Mouse (Mus musculus) heart, postnatal 0 days (tissue): ENCODE results near the gene Syt9. TPM values are rescaled to one million over a fixed set of nuclear protein-coding genes. Genes with fewer than 3 reads are reported as not detected.

Source experiments
- ATAC-seq: fragments of 200-750 bp; cut with Nextera tagmentation; 2 replicates; pipeline ENCODE4 v1.8.0; 2017; ENCODE audit warnings: low read depth, moderate number of reproducible peaks, moderate library complexity; ENCODE audit not compliant: insufficient read depth
- DNase-seq: peaks from one replicate; pipeline ENCODE4 v3.0.0-alpha.2; 2016; ENCODE audit warnings: low spot score
- H3K27ac ChIP-seq: fragments of 300-500 bp; sonication (generic); 2 replicates; pipeline ENCODE4 v1.5.1; 2014; ENCODE audit warnings: low read depth, mild to moderate bottlenecking
- H3K27me3 ChIP-seq: fragments of 300-500 bp; sonication (generic); 2 replicates; pipeline ENCODE4 v1.6.1; 2014; ENCODE audit warnings: low read length, mixed read lengths; ENCODE audit not compliant: control insufficient read depth, insufficient read depth
- H3K36me3 ChIP-seq: fragments of 300-500 bp; sonication (generic); replicated peaks from 2 replicates; pipeline ENCODE4 v1.6.1; 2014; ENCODE audit warnings: low read length, mixed read lengths; ENCODE audit not compliant: control insufficient read depth, insufficient read depth
- H3K4me1 ChIP-seq: fragments of 300-500 bp; sonication (generic); 2 replicates; pipeline ENCODE4 v1.6.1; 2014; ENCODE audit warnings: antibody characterized with exemption; ENCODE audit not compliant: control insufficient read depth, insufficient read depth
- H3K4me2 ChIP-seq: fragments of 300-500 bp; sonication (generic); 2 replicates; pipeline ENCODE4 v1.6.1; 2014; ENCODE audit warnings: low read depth, mild to moderate bottlenecking, low read length, moderate library complexity
- H3K4me3 ChIP-seq: fragments of 300-500 bp; sonication (generic); 2 replicates; pipeline ENCODE4 v1.5.1; 2014; ENCODE audit warnings: low read depth, low read length
- H3K9ac ChIP-seq: fragments of 300-500 bp; sonication (generic); replicated peaks from 2 replicates; pipeline ENCODE4 v1.6.1; 2014; ENCODE audit warnings: low read depth, low read length, mixed read lengths
- H3K9me3 ChIP-seq: fragments of 300-500 bp; sonication (generic); replicated peaks from 2 replicates; pipeline ENCODE4 v1.6.1; 2016; ENCODE audit warnings: low read length; ENCODE audit not compliant: control insufficient read depth
- CTCF ChIP-seq: IDR thresholded peaks from 2 replicates; pipeline ENCODE4 v1.5.1; 2016; ENCODE audit warnings: antibody characterized with exemption, control low read depth, low read depth
- EP300 ChIP-seq: IDR thresholded peaks from 2 replicates; pipeline ENCODE4 v1.6.1; 2016; ENCODE audit warnings: antibody characterized with exemption, low read depth
- WGBS: fragments of 180-500 bp; shearing (Covaris S2); extraction: QIAGEN DNeasy Blood & Tissue Kit; methylation state at CpG from one replicate; pipeline ENCODE4 v1.1.7; 2014; 5-methylcytosine and 5-hydroxymethylcytosine counted together
- polyA plus RNA-seq: library from polyadenylated mRNA; unstranded; fragments of >200 nt; fragmentation: Nextera tagmentation; extraction: Ambion mirVana; gene quantifications from 2 replicates; pipeline ENCODE4 v1.2.1, GENCODE M21; 2015
- total RNA-seq: library from RNA; depleted of rRNA; stranded (reverse); fragments of >200 nt; gene quantifications from 2 replicates; pipeline ENCODE4 v1.2.3, GENCODE M21; 2014; ENCODE audit warnings: low replicate concordance

Syt9 gene
- total and polyA plus RNA-seq, 2 experiments from 2014 or later, result 0.07 TPM; not detected in 1

DNA sequence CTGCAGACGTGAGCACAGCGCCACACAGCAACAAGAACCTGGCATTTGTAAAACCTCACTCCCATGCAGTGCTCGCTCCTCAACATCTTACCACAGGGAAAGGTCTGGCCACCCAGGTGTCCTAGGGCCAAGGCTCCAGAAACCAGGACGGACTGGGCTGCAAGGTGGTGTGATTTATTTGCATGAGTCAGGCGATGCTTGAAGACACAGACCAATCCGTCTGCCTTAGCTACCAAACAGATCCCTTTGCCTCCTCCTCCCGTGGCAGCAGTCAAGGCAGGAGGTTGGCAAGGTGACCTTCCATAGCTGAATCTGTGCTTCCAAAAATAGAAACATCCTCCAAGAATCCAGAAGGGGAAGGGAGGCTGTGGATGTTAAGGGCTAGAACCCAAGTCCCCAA is 130.1 kb downstream of the Syt9 start:
- H3K4me2 ChIP-seq, result no peak overlapping the region
- H3K9ac ChIP-seq, result no peak overlapping the region
- TF ChIP-seq EP300 (no peak), CTCF (no peak)
- H3K4me1 ChIP-seq, result no peaks in the 10 kb centered on the region
- ATAC-seq (no peak), DNase-seq (no peak)
- no peaks in the 10 kb centered on the region for H3K27me3 ChIP-seq
- no peak overlapping the region for H3K27ac ChIP-seq
- no peaks in the 10 kb centered on the region for H3K36me3 ChIP-seq
- no peaks in the 10 kb centered on the region for H3K9me3 ChIP-seq
- WGBS, result 62% methylated on average over 7 of the region's 7 CpGs
- no peak overlapping the region for H3K4me3 ChIP-seq

DNA sequence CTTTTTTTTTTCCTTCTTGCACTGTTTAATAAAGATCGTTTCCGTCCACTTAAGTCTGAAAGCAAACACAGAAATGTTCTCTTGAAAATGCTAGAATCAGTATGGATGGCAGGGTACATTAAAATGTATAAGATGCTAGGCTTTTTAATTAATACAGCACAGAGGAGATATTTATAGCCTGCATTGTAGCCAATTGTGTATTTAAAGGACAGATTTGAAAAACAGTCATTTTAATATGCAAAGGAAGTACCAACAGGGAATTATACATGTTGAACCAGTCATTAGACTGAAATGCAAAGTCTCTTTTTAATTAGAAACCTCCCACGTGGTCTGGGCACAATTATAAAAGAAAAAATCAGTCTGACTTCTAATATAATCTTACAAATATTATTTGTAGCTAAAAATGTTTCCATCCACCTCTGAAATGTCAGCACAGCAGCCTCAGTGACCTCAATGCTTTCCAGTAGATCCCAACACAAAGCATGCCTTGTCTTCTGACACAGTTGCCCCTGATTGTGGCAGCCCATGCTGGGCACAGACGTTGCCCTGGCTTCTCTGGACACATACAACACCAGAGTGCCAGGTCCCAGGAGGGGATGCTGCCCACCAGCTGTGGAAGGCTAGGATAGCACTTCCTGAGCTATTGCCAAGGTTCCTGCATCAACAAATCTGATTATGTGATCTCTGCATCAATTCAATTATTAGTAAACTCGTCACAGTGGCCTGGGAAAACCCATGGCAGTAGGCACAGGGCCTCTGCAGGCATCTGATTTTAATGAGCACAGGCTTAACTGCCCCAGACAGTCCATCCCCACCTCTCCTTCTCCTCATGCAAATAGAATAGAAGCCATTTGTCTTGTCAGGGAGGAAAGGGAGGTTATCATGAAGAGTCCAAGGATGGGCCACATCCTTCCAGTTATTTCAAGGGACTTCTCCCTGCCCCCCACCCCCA is 134.5 kb downstream of the Syt9 start:
- WGBS, result 49% methylated on average over 5 of the region's 5 CpGs
- ATAC-seq, result no peak
- no peak for DNase-seq

DNA sequence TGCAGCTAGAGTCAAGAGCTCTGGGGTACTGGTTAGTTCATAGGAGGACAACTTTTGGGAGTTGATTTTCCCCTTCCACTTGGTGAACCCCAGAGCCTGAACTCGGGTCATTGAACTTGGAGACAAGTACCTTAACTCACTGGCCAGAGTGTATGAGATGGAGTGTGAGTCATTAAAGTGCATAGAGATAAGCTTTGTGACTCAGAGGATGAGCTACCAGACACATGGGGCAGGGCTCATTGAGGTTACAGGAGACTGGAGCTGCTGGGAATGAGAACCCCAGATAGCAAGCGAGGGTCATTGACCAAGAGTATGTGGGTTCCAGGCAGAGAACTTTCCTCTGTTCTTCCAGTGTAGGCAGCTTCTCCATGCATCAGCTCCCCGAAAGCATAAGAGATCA is 137.4 kb downstream of the Syt9 start:
- no peaks in the 10 kb centered on the region for H3K36me3 ChIP-seq
- no peak overlapping the region for H3K4me2 ChIP-seq
- no peak overlapping the region for H3K4me3 ChIP-seq
- H3K27ac ChIP-seq, result no peak overlapping the region
- H3K9me3 ChIP-seq, result no peaks in the 10 kb centered on the region
- TF ChIP-seq EP300 (no peak), CTCF (no peak)
- H3K27me3 ChIP-seq, result no peaks in the 10 kb centered on the region
- H3K4me1 ChIP-seq, result no peaks in the 10 kb centered on the region
- WGBS, result 56% methylated on average over 3 of the region's 3 CpGs
- no peak overlapping the region for H3K9ac ChIP-seq
- ATAC-seq, result no peak
- DNase-seq, result no peak

More for the DNA sequence above, 134.5 kb downstream of the Syt9 start:
- Histone ChIP-seq H3K4me3 (no peak overlapping the region), H3K4me2 (no peak overlapping the region), H3K36me3 (no peaks in the 10 kb centered on the region), H3K27ac (no peak overlapping the region), H3K9me3 (no peaks in the 10 kb centered on the region), H3K27me3 (no peaks in the 10 kb centered on the region), H3K4me1 (no peaks in the 10 kb centered on the region), H3K9ac (no peak overlapping the region)
- no peak for TF ChIP-seq CTCF
- no peak for TF ChIP-seq EP300

DNA sequence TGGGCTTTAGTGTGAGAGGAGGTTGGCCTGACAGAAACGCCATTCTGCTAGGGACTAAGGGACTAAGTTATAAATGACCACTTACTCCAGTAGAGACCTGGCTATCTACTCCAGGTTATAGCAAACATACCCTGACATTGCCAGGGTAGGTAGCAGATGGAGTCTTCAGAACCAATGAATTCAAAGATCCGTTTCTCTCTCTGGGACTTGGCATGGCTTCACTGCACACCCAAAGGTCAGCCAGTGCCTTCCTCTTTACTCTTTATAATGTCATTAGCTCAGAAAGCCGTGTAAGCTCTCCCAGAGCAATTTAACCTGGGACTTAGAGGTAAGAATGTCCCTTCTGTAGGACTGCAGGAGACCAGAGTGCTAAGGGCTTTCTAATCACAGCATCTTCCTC is 139.2 kb downstream of the Syt9 start:
- TF ChIP-seq EP300 (no peak), CTCF (no peak)
- DNase-seq (no peak), ATAC-seq (no peak)
- Histone ChIP-seq H3K27ac (no peak overlapping the region), H3K9me3 (no peaks in the 10 kb centered on the region), H3K36me3 (no peaks in the 10 kb centered on the region), H3K4me1 (no peaks in the 10 kb centered on the region), H3K4me3 (no peak overlapping the region), H3K4me2 (no peak overlapping the region), H3K9ac (no peak overlapping the region), H3K27me3 (no peaks in the 10 kb centered on the region)
- 56% methylated on average over 3 of the region's 3 CpGs for WGBS

DNA sequence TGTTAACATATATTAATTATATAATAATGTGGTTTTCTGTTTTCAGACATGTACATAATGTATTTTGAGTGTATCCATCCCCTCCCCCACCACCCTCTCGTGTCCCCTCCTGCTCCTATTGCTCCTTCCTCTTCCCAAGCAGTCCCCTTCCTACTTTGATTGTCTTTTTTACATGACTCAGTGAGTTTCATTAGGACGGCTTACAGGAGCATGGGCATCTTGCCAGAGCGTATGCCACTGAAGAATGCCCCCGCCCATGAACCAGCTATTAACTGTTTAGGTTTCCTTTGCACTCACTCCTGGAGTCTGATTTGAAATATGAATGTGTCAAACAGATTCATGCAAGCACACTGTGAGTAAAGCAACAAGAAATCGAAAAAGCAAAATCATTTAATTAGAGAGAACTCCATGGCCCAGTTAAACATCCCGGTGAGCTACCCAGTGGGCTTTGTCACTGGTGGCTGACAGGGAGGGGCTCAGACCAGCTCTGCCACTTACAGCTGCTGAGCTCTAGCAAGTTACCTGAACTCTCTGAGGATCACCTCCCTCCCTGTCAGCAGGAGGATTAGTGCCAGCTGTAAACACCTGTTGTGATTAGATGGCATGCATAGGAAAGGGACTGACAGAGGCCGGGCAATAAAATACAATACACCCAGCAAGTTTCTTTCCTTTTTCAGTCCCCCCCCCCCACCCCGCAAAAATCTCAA is 146.3 kb downstream of the Syt9 start:
- Histone ChIP-seq H3K4me2 (no peak overlapping the region), H3K27ac (no peak overlapping the region), H3K36me3 (no peaks in the 10 kb centered on the region), H3K9me3 (no peaks in the 10 kb centered on the region), H3K9ac (no peak overlapping the region), H3K27me3 (no peaks in the 10 kb centered on the region), H3K4me3 (no peak overlapping the region), H3K4me1 (no peaks in the 10 kb centered on the region)
- DNase-seq, result peak; percentile 31
- no peak for ATAC-seq
- no peak for TF ChIP-seq CTCF
- no peak for TF ChIP-seq EP300
- 38% methylated on average over 8 of the region's 8 CpGs for WGBS
